Mouse (Mus musculus) adrenal gland, adult 2 months (tissue): ENCODE measurements around the gene Olfr1152. TPM values are rescaled to one million over a fixed set of nuclear protein-coding genes. Genes with fewer than 3 reads are reported as not detected.

Source experiments
- DNase-seq: peaks from one replicate; pipeline ENCODE4 v3.0.0; 2021
- long read RNA-seq: library from polyadenylated mRNA; stranded (forward); transcript quantifications from one replicate; pipeline ENCODE4 v2.0.0, GENCODE M21; 2021
- polyA plus RNA-seq: library from polyadenylated mRNA; depleted of rRNA; stranded (reverse); fragments of >200 nt; gene quantifications from 2 replicates; pipeline ENCODE4 v1.2.3, GENCODE M21; 2012; rRNA removed
- total RNA-seq, 2 experiments: library from RNA; stranded (reverse); gene quantifications; 2 replicates each; pipeline ENCODE4 v1.2.3; 2021

Olfr1152 gene
- not detected for total RNA-seq
- polyA plus RNA-seq = not detected in 2 replicates
- long read RNA-seq = 0 reads

DNA sequence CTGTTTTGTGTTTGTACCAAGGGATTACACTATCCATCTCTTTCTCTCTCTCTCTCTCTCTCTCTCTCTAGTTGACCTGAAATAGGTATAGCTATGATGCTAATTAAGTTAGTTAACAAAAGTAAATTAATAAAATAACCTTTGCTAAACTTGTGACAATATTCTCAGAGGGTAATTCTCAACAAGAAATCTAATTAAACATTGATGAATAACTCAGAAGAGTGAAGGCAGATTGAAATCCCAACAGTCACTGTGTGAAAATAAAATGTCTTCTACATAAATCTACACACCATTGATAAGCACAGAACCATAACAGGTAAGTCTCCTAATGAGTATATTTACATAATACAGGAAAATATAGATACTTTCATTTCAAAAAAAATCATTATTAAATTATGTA lies at the start of gene Olfr1152:
Gene Olfr1152 (plus strand): TSS at position 301 of the 400 bp plus-strand sequence.
- no peak for DNase-seq

DNA sequence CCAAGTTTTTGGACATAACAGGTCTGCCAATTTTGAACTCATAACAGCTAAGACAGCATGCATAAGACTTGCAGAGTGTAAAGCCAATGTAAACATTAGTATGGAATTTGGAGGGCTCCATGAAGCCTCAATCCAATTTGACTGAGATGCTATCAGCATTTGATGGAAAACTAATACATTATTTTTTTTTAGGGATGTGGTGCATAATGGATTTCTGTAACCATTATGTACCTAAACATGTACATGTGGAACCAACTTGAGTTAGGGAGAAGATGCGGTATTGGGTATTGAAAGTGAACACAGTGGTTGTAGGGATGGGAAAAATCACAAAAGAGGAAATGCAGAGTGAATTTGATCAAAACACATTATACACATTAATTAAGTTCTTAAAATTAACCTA lies 36.1 kb upstream of the Olfr1152 start, which contains the start of gene Olfr1148:
Gene Olfr1148 (plus strand): TSS at position 301 of the 400 bp plus-strand sequence.
- DNase-seq = no peak

DNA sequence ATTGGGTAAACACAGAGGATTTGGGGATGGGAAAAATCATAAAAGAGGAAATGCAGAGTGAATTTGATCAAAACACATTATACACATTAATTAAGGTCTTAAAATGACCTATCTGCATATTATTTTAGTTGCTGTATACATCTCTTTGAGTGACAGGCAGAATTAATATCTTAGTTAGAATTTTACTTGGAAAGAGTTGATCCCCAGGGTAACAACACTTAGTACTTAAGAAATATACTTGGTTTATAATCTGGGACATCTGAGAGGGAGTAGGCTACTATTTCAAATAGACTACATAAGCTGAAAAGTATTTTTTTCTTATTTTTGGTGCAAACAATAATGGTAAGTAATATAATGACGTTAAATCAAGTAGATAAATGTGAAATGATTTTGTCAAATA lies 22.6 kb upstream of the Olfr1152 start, which contains the start of gene Olfr1150-ps1:
Gene Olfr1150-ps1 (plus strand): TSS at position 301 of the 400 bp plus-strand sequence.
- no peak for DNase-seq

DNA sequence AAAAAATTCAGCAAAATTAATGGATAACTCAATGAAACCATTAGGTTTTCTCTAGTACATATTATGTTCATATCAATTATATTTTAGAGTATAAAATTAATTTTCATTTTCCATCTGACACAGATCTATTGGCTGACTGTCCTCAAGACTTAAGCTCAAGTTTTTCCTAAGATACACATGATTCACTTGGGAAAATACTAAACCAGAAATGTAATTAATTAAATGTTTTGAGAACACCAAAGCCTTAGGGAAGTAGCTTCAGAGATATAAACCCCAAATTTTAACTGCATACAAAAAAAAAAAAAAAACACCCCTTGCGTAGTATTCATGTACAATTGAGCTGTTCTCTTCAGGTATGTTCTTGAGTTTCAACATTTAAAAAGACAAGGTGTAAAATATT lies 10.7 kb upstream of the Olfr1152 start, which contains the start of gene Olfr1151:
Gene Olfr1151 (plus strand): TSS at position 301 of the 400 bp plus-strand sequence.
- no peak for DNase-seq

DNA sequence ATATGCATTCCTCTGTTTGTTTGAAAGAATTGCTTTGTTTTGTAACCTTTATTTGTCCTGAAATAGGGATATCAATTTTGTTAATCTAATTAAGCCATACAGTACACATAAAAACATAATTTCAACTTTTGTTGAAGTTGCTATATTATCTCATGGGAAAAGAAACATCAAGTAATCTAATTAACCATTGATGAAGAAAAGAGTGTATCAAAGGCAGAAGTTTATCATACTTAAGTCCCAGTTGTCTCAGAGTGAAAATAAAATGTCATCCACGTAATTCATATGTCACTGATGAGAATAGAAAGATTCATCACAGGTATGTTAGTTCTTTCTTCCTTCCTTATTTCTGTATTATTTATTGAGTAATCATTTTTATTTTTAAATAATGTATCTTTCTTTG lies 28.4 kb downstream of the Olfr1152 start, which contains the start of gene Olfr1153:
Gene Olfr1153 (plus strand): TSS at position 301 of the 400 bp plus-strand sequence.
- DNase-seq = no peak

DNA sequence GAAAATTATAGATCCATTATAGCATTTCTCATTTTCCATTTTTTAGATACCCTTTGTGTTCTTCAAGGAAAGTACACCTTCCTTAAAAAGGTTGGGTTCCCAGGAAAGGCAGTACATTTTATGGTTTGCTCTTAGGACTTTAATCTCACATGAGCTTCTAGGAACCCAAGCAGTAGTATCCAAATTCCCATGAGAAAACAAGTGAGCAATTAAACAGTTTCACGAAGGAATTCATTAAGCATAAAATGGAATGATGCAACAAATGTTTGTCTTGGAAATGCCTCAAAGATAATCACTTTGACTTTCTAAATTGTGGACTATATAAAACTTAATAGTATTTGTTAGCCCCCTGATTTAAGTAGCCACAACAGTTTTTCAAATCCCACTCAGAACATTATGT lies 38.8 kb downstream of the Olfr1152 start, which contains the start of gene Olfr1154:
Gene Olfr1154 (minus strand): TSS at position 101 of the 400 bp plus-strand sequence.
- no peak for DNase-seq

Other genes with a start within 250 kb of the Olfr1152 start
- not detected for gene Olfr1131, start 239.4 kb upstream of the Olfr1152 start, total RNA-seq
- not detected in 2 replicates for gene Olfr1131, start 239.4 kb upstream of the Olfr1152 start, polyA plus RNA-seq
- not detected for gene Olfr1132, start 229.0 kb upstream of the Olfr1152 start, total RNA-seq
- not detected in 2 replicates for gene Olfr1132, start 229.0 kb upstream of the Olfr1152 start, polyA plus RNA-seq
- gene Olfr1133, start 219.1 kb upstream of the Olfr1152 start, total RNA-seq = not detected
- not detected in 2 replicates for gene Olfr1133, start 219.1 kb upstream of the Olfr1152 start, polyA plus RNA-seq
- gene Olfr1134, start 208.0 kb upstream of the Olfr1152 start, total RNA-seq = not detected
- gene Olfr1134, start 208.0 kb upstream of the Olfr1152 start, polyA plus RNA-seq = not detected in 2 replicates
- gene Olfr1135, start 192.8 kb upstream of the Olfr1152 start, total RNA-seq = not detected
- gene Olfr1135, start 192.8 kb upstream of the Olfr1152 start, polyA plus RNA-seq = not detected in 2 replicates
- not detected for gene Olfr1136, start 172.5 kb upstream of the Olfr1152 start, total RNA-seq
- gene Olfr1136, start 172.5 kb upstream of the Olfr1152 start, polyA plus RNA-seq = not detected in 2 replicates
- not detected for gene Olfr1137, start 153.3 kb upstream of the Olfr1152 start, total RNA-seq
- gene Olfr1137, start 153.3 kb upstream of the Olfr1152 start, polyA plus RNA-seq = not detected in 2 replicates
- gene Olfr1138, start 126.5 kb upstream of the Olfr1152 start, total RNA-seq = not detected
- gene Olfr1138, start 126.5 kb upstream of the Olfr1152 start, polyA plus RNA-seq = not detected in 2 replicates
- not detected for gene Olfr1140, start 122.7 kb upstream of the Olfr1152 start, total RNA-seq
- not detected in 2 replicates for gene Olfr1140, start 122.7 kb upstream of the Olfr1152 start, polyA plus RNA-seq
- not detected for gene Olfr1141, start 112.5 kb upstream of the Olfr1152 start, total RNA-seq
- not detected in 2 replicates for gene Olfr1141, start 112.5 kb upstream of the Olfr1152 start, polyA plus RNA-seq
- gene Olfr152, start 87.0 kb upstream of the Olfr1152 start, total RNA-seq = not detected
- gene Olfr152, start 87.0 kb upstream of the Olfr1152 start, polyA plus RNA-seq = not detected in 2 replicates
- gene Olfr1143, start 65.9 kb upstream of the Olfr1152 start, total RNA-seq = not detected
- gene Olfr1143, start 65.9 kb upstream of the Olfr1152 start, polyA plus RNA-seq = not detected in 2 replicates
- not detected for gene Olfr1145, start 56.7 kb upstream of the Olfr1152 start, total RNA-seq
- gene Olfr1145, start 56.7 kb upstream of the Olfr1152 start, polyA plus RNA-seq = not detected in 2 replicates
- gene Olfr1148, start 36.0 kb upstream of the Olfr1152 start, total RNA-seq = not detected
- gene Olfr1148, start 36.0 kb upstream of the Olfr1152 start, polyA plus RNA-seq = not detected in 2 replicates
- gene Olfr1150-ps1, start 22.5 kb upstream of the Olfr1152 start, total RNA-seq = not detected
- not detected in 2 replicates for gene Olfr1150-ps1, start 22.5 kb upstream of the Olfr1152 start, polyA plus RNA-seq
- not detected for gene Olfr1151, start 10.6 kb upstream of the Olfr1152 start, total RNA-seq
- gene Olfr1151, start 10.6 kb upstream of the Olfr1152 start, polyA plus RNA-seq = not detected in 2 replicates
- gene Olfr1153, start 28.5 kb downstream of the Olfr1152 start, total RNA-seq = not detected
- gene Olfr1153, start 28.5 kb downstream of the Olfr1152 start, polyA plus RNA-seq = not detected in 2 replicates
- gene Olfr1154, start 38.7 kb downstream of the Olfr1152 start, total RNA-seq = not detected
- not detected in 2 replicates for gene Olfr1154, start 38.7 kb downstream of the Olfr1152 start, polyA plus RNA-seq
- gene Olfr1155, start 78.6 kb downstream of the Olfr1152 start, total RNA-seq = not detected
- gene Olfr1155, start 78.6 kb downstream of the Olfr1152 start, polyA plus RNA-seq = not detected in 2 replicates
- not detected for gene Olfr1156, start 86.6 kb downstream of the Olfr1152 start, total RNA-seq
- gene Olfr1156, start 86.6 kb downstream of the Olfr1152 start, polyA plus RNA-seq = not detected in 2 replicates
- not detected for gene Olfr1157, start 101.8 kb downstream of the Olfr1152 start, total RNA-seq
- not detected in 2 replicates for gene Olfr1157, start 101.8 kb downstream of the Olfr1152 start, polyA plus RNA-seq
- not detected for gene Olfr74, start 108.2 kb downstream of the Olfr1152 start, total RNA-seq
- not detected in 2 replicates for gene Olfr74, start 108.2 kb downstream of the Olfr1152 start, polyA plus RNA-seq
- gene Olfr1158, start 123.6 kb downstream of the Olfr1152 start, total RNA-seq = not detected
- not detected in 2 replicates for gene Olfr1158, start 123.6 kb downstream of the Olfr1152 start, polyA plus RNA-seq
- not detected for gene Olfr1160, start 141.8 kb downstream of the Olfr1152 start, total RNA-seq
- not detected in 2 replicates for gene Olfr1160, start 141.8 kb downstream of the Olfr1152 start, polyA plus RNA-seq
- gene Olfr1161, start 156.3 kb downstream of the Olfr1152 start, total RNA-seq = not detected
- gene Olfr1161, start 156.3 kb downstream of the Olfr1152 start, polyA plus RNA-seq = not detected in 2 replicates
- gene Olfr73, start 171.2 kb downstream of the Olfr1152 start, total RNA-seq = not detected
- gene Olfr73, start 171.2 kb downstream of the Olfr1152 start, polyA plus RNA-seq = not detected in 2 replicates
- not detected for gene Olfr1162, start 184.6 kb downstream of the Olfr1152 start, total RNA-seq
- not detected in 2 replicates for gene Olfr1162, start 184.6 kb downstream of the Olfr1152 start, polyA plus RNA-seq
- gene Olfr1163, start 205.3 kb downstream of the Olfr1152 start, total RNA-seq = not detected
- gene Olfr1163, start 205.3 kb downstream of the Olfr1152 start, polyA plus RNA-seq = not detected in 2 replicates
- gene Olfr1164, start 227.5 kb downstream of the Olfr1152 start, total RNA-seq = not detected
- gene Olfr1164, start 227.5 kb downstream of the Olfr1152 start, polyA plus RNA-seq = not detected in 2 replicates